Mouse (Mus musculus): ENCODE results near the gene E2f2.

E2f2 gene

GRCm38 (mm10) chr4:136172011-136172541 is at the start of gene E2f2:
Gene E2f2, plus strand, starts transcription at chr4:136172394.
- peak; percentile 89 for DNase-seq (ENCODE audit: low read depth, low spot score)

- DNase-seq (ENCODE audit: low read depth, low spot score): peak; percentile 41
Observed at GRCm38 (mm10) chr4:136123111-136123791, 48.9 kb upstream of the E2f2 start.

- DNase-seq (ENCODE audit: low read depth, low spot score): no peak
Observed at GRCm38 (mm10) chr4:136123792-136124161, 48.4 kb upstream of the E2f2 start.

GRCm38 (mm10) chr4:136124581-136124980 is 47.6 kb upstream of the E2f2 start:
- DNase-seq (ENCODE audit: low read depth, low spot score): no peak

- DNase-seq (ENCODE audit: low read depth, low spot score): no peak
Observed at GRCm38 (mm10) chr4:136125458-136125857, 46.7 kb upstream of the E2f2 start.

GRCm38 (mm10) chr4:136126019-136126418 is 46.2 kb upstream of the E2f2 start:
- DNase-seq (ENCODE audit: low read depth, low spot score): no peak

- no peak for DNase-seq (ENCODE audit: low read depth, low spot score)
Observed at GRCm38 (mm10) chr4:136127670-136128069, 44.5 kb upstream of the E2f2 start.

GRCm38 (mm10) chr4:136129842-136130241 is 42.4 kb upstream of the E2f2 start:
- no peak for DNase-seq (ENCODE audit: low read depth, low spot score)

GRCm38 (mm10) chr4:136133801-136134200 is 38.4 kb upstream of the E2f2 start:
- DNase-seq (ENCODE audit: low read depth, low spot score): no peak

GRCm38 (mm10) chr4:136134418-136134977 is 37.7 kb upstream of the E2f2 start:
- DNase-seq (ENCODE audit: low read depth, low spot score): no peak

- no peak for DNase-seq (ENCODE audit: low read depth, low spot score)
Observed at GRCm38 (mm10) chr4:136134978-136135873, 37.0 kb upstream of the E2f2 start.

- no peak for DNase-seq (ENCODE audit: low read depth, low spot score)
Observed at GRCm38 (mm10) chr4:136135874-136136728, 36.1 kb upstream of the E2f2 start.

- no peak for DNase-seq (ENCODE audit: low read depth, low spot score)
Observed at GRCm38 (mm10) chr4:136139326-136140110, 32.7 kb upstream of the E2f2 start.

- DNase-seq (ENCODE audit: low read depth, low spot score): peak; percentile 68
Observed at GRCm38 (mm10) chr4:136140327-136141250, 31.6 kb upstream of the E2f2 start.

GRCm38 (mm10) chr4:136142267-136143192 is 29.7 kb upstream of the E2f2 start:
- DNase-seq (ENCODE audit: low read depth, low spot score): no peak

- DNase-seq (ENCODE audit: low read depth, low spot score): peak; percentile 95
Observed at GRCm38 (mm10) chr4:136143193-136143976, 28.8 kb upstream of the E2f2 start, which contains the start of gene Id3. Gene Id3, plus strand, starts transcription at chr4:136143497.

Data from CD4-positive, CD25-positive, alpha-beta regulatory T cell, adult 2 months (primary cell).